12 mouse cellular contexts compared by ENCODE assay signal in genomic region chr11:94175288-94175687, GRCm38 (mm10). TPM values are rescaled to one million over a fixed set of nuclear protein-coding genes. Genes with fewer than 3 reads are reported as not detected.
DNase-seq lines count a peak whose midpoint lies in the region; ATAC-seq lines count a peak whose summit lies in the region.
"Had no signal": no experiment of that assay in that cellular context is flagged by ENCODE, and none has a peak within 500 bp of the region (broad histone marks: within the 10 kb centered on the region; RNA-seq: fewer than 3 reads in every experiment).

No protein-coding gene starts in this region.

- peaks cover 15% of the 10 kb centered on the region; the same call in 1 of the 2 replicates for H3K27me3 ChIP-seq in heart, embryonic 10.5 days (ENCODE audit: insufficient read depth, poor library complexity, severe bottlenecking)
- no peaks in the 10 kb centered on the region for H3K27me3 ChIP-seq in limb, embryonic 12.5 days
- H3K27me3 ChIP-seq in limb, embryonic 10.5 days (ENCODE audit: low read depth, poor library complexity, severe bottlenecking) = no peaks in the 10 kb centered on the region
- no peaks in the 10 kb centered on the region for H3K27me3 ChIP-seq in limb, embryonic 15.5 days

- 0 out of 2 replicates have a peak overlapping the region, but pooled peaks have one; percentile 62 for H3K27ac ChIP-seq in heart, embryonic 10.5 days
- peak overlapping the region; percentile 41 for H3K27ac ChIP-seq in limb, embryonic 12.5 days
- H3K27ac ChIP-seq in limb, embryonic 10.5 days = no peak overlapping the region
- H3K27ac ChIP-seq in limb, embryonic 15.5 days = peak overlapping the region; percentile 79

- ATAC-seq in limb, embryonic 12.5 days (ENCODE audit: insufficient number of reproducible peaks, insufficient read depth, low FRiP score, low TSS enrichment, low read depth) = no peak
- no peak for ATAC-seq in limb, embryonic 15.5 days (ENCODE audit: insufficient number of reproducible peaks, low FRiP score, low TSS enrichment, low read depth)

- 69% methylated on average over 7 of the region's 7 CpGs for WGBS in heart, embryonic 10.5 days
- WGBS in limb, embryonic 12.5 days = 62% methylated on average over 7 of the region's 7 CpGs
- 76% methylated on average over 7 of the region's 7 CpGs for WGBS in limb, embryonic 10.5 days
- 63% methylated on average over 7 of the region's 7 CpGs for WGBS in limb, embryonic 15.5 days

- DNase-seq in heart, embryonic 10.5 days (ENCODE audit: low spot score) = no peak
- no peak for DNase-seq in heart, postnatal 25 days (ENCODE audit: low spot score)
- DNase-seq in limb, embryonic 10.5 days (ENCODE audit: low spot score) = no peak
- DNase-seq in adrenal gland, postnatal 25 days = peak; percentile 27
- DNase-seq in spleen, postnatal 4 days (ENCODE audit: low spot score in 2 of 2) = no peak
- DNase-seq in urinary bladder, adult 2 months (ENCODE audit: low spot score) = no peak
- DNase-seq: cerebellum, postnatal 25 days; layer of hippocampus, adult 9-11 months; thymus, postnatal 36 days had no signal

- peaks cover 34% of the 10 kb centered on the region for H3K4me1 ChIP-seq in heart, embryonic 10.5 days
- peaks cover 7% of the 10 kb centered on the region for H3K4me1 ChIP-seq in limb, embryonic 12.5 days (replicated peaks)
- peaks cover 13% of the 10 kb centered on the region; the same call in 1 of the 2 replicates for H3K4me1 ChIP-seq in limb, embryonic 10.5 days
- peaks cover 20% of the 10 kb centered on the region for H3K4me1 ChIP-seq in limb, embryonic 15.5 days

- H3K9me3 ChIP-seq in heart, embryonic 10.5 days = no peaks in the 10 kb centered on the region
- H3K9me3 ChIP-seq in limb, embryonic 12.5 days = no peaks in the 10 kb centered on the region
- no peaks in the 10 kb centered on the region for H3K9me3 ChIP-seq in limb, embryonic 10.5 days (replicated peaks)
- H3K9me3 ChIP-seq in limb, embryonic 15.5 days = no peaks in the 10 kb centered on the region

- H3K9ac ChIP-seq in limb, embryonic 12.5 days (replicated peaks) = no peak overlapping the region
- no peak overlapping the region for H3K9ac ChIP-seq in limb, embryonic 15.5 days

- H3K4me2 ChIP-seq in limb, embryonic 12.5 days = no peak overlapping the region
- no peak overlapping the region for H3K4me2 ChIP-seq in limb, embryonic 15.5 days

- no peaks in the 10 kb centered on the region for H3K36me3 ChIP-seq in heart, embryonic 10.5 days
- H3K36me3 ChIP-seq in limb, embryonic 12.5 days = no peaks in the 10 kb centered on the region
- no peaks in the 10 kb centered on the region for H3K36me3 ChIP-seq in limb, embryonic 10.5 days
- no peaks in the 10 kb centered on the region for H3K36me3 ChIP-seq in limb, embryonic 15.5 days

- no peak overlapping the region for H3K4me3 ChIP-seq in heart, embryonic 10.5 days
- H3K4me3 ChIP-seq in limb, embryonic 12.5 days (replicated peaks) = no peak overlapping the region
- no peak overlapping the region for H3K4me3 ChIP-seq in limb, embryonic 10.5 days
- no peak overlapping the region for H3K4me3 ChIP-seq in limb, embryonic 15.5 days
- H3K4me3 ChIP-seq: megakaryocyte, embryonic 14.5 days had no signal

- intact Hi-C loops in heart, postnatal 25 days (cut with DNase I) = no loop called here

RNA-seq across cellular contexts. Expression of gene Tob1, which starts 36.0 kb away (rescaled TPM):
- polyA plus RNA-seq in heart, embryonic 10.5 days (2016; fragmentation: Nextera tagmentation; extraction: Ambion mirVana) = 18.5 and 21.7 TPM in 2 replicates
- total RNA-seq in heart, postnatal 25 days (2021) = 10 to 100 TPM; 57.2 to 60.6 TPM
- 36.8 and 37.1 TPM in 2 replicates for polyA plus RNA-seq in limb, embryonic 12.5 days (2016; fragmentation: Nextera tagmentation; extraction: Ambion mirVana)
- polyA plus RNA-seq in limb, embryonic 10.5 days (2016; fragmentation: Nextera tagmentation; extraction: Ambion mirVana) = 15.0 and 22.5 TPM in 2 replicates
- total RNA-seq in adrenal gland, postnatal 25 days (2021) = 245 and 267 TPM in 2 replicates
- 43.1 and 47.6 TPM in 2 replicates for polyA plus RNA-seq in limb, embryonic 15.5 days (2015; fragmentation: Nextera tagmentation; extraction: Ambion mirVana)
- polyA plus RNA-seq in urinary bladder, adult 2 months (2012; rRNA removed) = 36.6 and 36.9 TPM in 2 replicates
